Mouse (Mus musculus) pancreas, adult 10 weeks (tissue): ENCODE results near the gene Arl2. TPM values are rescaled to one million over a fixed set of nuclear protein-coding genes. Genes with fewer than 3 reads are reported as not detected.

ENCODE experiments used
- polyA plus RNA-seq: library from polyadenylated mRNA; stranded (reverse); fragments of 350-450 nt; fragmentation: Illumina TruSeq; extraction: RNeasy Lipid Tissue Mini Kit (QIAGEN cat#74804); gene quantifications from one replicate; pipeline ENCODE4 v1.2.3, GENCODE M21; 2015; ENCODE audit warnings: low read depth, low replicate concordance; ENCODE audit not compliant: insufficient read depth

The Arl2 gene
- 9.0 TPM for polyA plus RNA-seq

GRCm38 (mm10) chr19:6141394-6141749 lies at the start of gene Arl2:
Gene Arl2, minus strand, starts transcription at chr19:6141548.

GRCm38 (mm10) chr19:6184131-6184530 lies 42.8 kb upstream of the Arl2 start, which contains the start of gene Majin:
Gene Majin, plus strand, starts transcription at chr19:6184388.

DNA sequence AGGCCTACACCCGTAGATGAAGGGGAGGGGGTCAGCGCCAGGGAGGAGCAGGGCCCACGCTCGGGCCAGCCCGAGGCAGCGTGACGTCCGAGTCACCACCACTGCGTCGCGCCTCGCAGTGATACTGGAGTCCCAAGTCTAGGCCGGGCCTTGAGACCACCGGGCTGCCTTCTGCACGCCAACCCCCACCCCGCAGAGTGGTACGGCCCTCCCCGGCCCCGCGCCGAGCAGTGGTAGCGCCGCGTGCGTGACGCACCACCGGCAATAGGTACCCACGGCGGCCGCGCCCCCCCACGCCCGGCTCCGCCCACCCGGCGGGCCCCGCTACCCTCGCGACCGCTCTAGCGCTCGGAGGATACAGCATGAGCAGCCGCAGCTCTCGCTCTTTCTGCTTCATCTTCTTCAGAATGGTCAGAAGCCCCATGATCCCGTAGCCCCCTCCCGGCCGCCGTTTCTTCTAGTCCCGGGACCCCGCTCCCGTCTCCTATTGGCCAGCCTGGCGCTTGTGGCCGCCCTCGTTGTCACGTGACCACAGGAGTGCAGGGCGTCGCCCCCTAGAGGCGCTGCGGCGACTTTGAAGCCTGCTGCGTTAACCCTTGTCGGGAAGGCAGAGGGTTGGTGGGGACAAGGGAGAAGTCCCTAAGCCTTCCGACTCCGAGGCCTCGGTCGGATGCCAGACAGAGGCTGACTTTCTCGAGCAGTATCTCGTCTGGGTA lies 512 bp downstream of the Arl2 start, which contains the start of gene Batf2:
Gene Batf2, plus strand, starts transcription at position 306 of the 716 bp plus-strand sequence.

GRCm38 (mm10) chr19:6127760-6128341 lies 13.5 kb downstream of the Arl2 start, which contains the start of gene Snx15:
Gene Snx15, minus strand, starts transcription at chr19:6128304.

GRCm38 (mm10) chr19:6117986-6118676 lies 23.2 kb downstream of the Arl2 start, which contains the start of gene Sac3d1:
Gene Sac3d1, minus strand, starts transcription at chr19:6118650.

GRCm38 (mm10) chr19:6105586-6105985 lies 35.8 kb downstream of the Arl2 start, which contains the start of gene Naaladl1:
Gene Naaladl1, plus strand, starts transcription at chr19:6105782.

GRCm38 (mm10) chr19:6094119-6094518 lies 47.2 kb downstream of the Arl2 start, which contains the start of gene AC131692.1:
Gene AC131692.1, plus strand, starts transcription at chr19:6094419.

DNA sequence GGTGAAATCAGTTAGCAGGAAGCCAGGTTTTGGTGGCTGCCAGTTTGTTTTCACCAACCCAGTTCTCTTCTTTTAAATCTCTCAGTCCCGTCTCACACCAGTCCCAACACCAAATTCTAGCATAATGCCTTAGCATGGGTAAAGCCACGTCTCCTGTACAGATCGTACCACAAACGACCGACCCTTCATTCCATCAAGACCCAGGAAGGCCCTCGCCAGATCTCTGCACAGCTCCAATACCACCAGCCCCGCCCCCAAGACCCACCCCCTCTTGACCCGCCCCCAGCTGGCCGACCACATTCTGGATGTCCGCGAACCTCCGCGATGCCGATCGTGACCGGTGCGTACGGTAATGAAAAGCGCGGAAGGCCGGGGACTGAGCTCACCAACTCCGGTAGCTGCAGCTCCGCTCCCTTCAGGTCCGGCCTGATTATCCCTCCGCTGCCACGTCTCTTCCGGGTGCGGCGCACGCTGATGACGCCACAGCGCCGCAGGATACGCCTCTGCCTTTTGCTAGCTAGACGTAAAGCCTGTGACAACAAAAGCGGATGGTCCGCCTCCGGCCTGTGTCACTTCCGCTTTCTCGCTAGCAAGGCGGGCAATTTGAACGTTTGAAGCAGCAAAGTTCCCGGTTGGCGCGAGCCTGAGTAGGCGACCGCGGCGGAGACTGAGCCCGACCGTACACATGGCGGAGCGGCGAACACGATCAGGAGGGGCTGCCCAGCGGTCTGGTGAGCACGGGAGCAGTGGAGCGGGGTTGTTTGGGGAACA lies 56.7 kb downstream of the Arl2 start, which contains the start of the genes Zfpl1 and Cdca5:
Gene Zfpl1, minus strand, starts transcription at position 479 of the 771 bp plus-strand sequence.
Gene Cdca5, plus strand, starts transcription at position 506 of the 771 bp plus-strand sequence.

Other genes with a start within 250 kb of the Arl2 start
- gene Tigd3, start 247.4 kb downstream of the Arl2 start, polyA plus RNA-seq: not detected
- gene Dpf2, start 228.5 kb downstream of the Arl2 start, polyA plus RNA-seq: 16.6 TPM
- gene Cdc42ep2, start 216.7 kb downstream of the Arl2 start, polyA plus RNA-seq: 4.4 TPM
- gene Pola2, start 177.3 kb downstream of the Arl2 start, polyA plus RNA-seq: 6.8 TPM
- not detected for gene Slc22a20, start 155.4 kb downstream of the Arl2 start, polyA plus RNA-seq
- 5.9 TPM for gene Capn1, start 125.7 kb downstream of the Arl2 start, polyA plus RNA-seq
- 76.9 TPM for gene Syvn1, start 95.0 kb downstream of the Arl2 start, polyA plus RNA-seq
- gene Mrpl49, start 83.8 kb downstream of the Arl2 start, polyA plus RNA-seq: 5.0 TPM
- gene Fau, start 83.7 kb downstream of the Arl2 start, polyA plus RNA-seq: 570 TPM
- gene Znhit2, start 80.4 kb downstream of the Arl2 start, polyA plus RNA-seq: 7.4 TPM
- gene Tm7sf2, start 73.2 kb downstream of the Arl2 start, polyA plus RNA-seq: 14.9 TPM
- gene Vps51, start 64.3 kb downstream of the Arl2 start, polyA plus RNA-seq: 19.7 TPM
- gene Tmem262, start 61.5 kb downstream of the Arl2 start, polyA plus RNA-seq: not detected
- gene Gm28374, start 59.3 kb downstream of the Arl2 start, polyA plus RNA-seq: not detected
- 16.8 TPM for gene Zfpl1, start 56.6 kb downstream of the Arl2 start, polyA plus RNA-seq
- not detected for gene Cdca5, start 56.6 kb downstream of the Arl2 start, polyA plus RNA-seq
- gene AC131692.1, start 47.1 kb downstream of the Arl2 start, polyA plus RNA-seq: not detected
- gene Naaladl1, start 35.8 kb downstream of the Arl2 start, polyA plus RNA-seq: not detected
- gene Sac3d1, start 22.9 kb downstream of the Arl2 start, polyA plus RNA-seq: 3.3 TPM
- gene Snx15, start 13.2 kb downstream of the Arl2 start, polyA plus RNA-seq: 10.1 TPM
- 1.2 TPM for gene Batf2, start 565 bp downstream of the Arl2 start, polyA plus RNA-seq
- not detected for gene Majin, start 42.8 kb upstream of the Arl2 start, polyA plus RNA-seq
- gene Gpha2, start 84.8 kb upstream of the Arl2 start, polyA plus RNA-seq: not detected
- 8.9 TPM for gene Ppp2r5b, start 94.3 kb upstream of the Arl2 start, polyA plus RNA-seq
- gene Atg2a, start 100.1 kb upstream of the Arl2 start, polyA plus RNA-seq: 8.4 TPM
- gene Ehd1, start 135.2 kb upstream of the Arl2 start, polyA plus RNA-seq: 9.0 TPM
- 20.5 TPM for gene Cdc42bpg, start 164.9 kb upstream of the Arl2 start, polyA plus RNA-seq
- gene Men1, start 193.4 kb upstream of the Arl2 start, polyA plus RNA-seq: 16.3 TPM
- gene Map4k2, start 199.6 kb upstream of the Arl2 start, polyA plus RNA-seq: 23.5 TPM
- 54.5 TPM for gene Sf1, start 222.1 kb upstream of the Arl2 start, polyA plus RNA-seq
- 5.7 TPM for gene Pygm, start 242.9 kb upstream of the Arl2 start, polyA plus RNA-seq